Mouse (Mus musculus): ENCODE results near the gene Izumo1. TPM values are rescaled to one million over a fixed set of nuclear protein-coding genes. Genes with fewer than 3 reads are reported as not detected.
"Not testable (repeated sequence)": the region's sequence is repeated elsewhere in the genome, so short reads cannot be mapped to it uniquely, and the experiment has no call there.

Izumo1 gene
- total RNA-seq, 1 experiment from 2014 or later = 1.0 TPM

DNA sequence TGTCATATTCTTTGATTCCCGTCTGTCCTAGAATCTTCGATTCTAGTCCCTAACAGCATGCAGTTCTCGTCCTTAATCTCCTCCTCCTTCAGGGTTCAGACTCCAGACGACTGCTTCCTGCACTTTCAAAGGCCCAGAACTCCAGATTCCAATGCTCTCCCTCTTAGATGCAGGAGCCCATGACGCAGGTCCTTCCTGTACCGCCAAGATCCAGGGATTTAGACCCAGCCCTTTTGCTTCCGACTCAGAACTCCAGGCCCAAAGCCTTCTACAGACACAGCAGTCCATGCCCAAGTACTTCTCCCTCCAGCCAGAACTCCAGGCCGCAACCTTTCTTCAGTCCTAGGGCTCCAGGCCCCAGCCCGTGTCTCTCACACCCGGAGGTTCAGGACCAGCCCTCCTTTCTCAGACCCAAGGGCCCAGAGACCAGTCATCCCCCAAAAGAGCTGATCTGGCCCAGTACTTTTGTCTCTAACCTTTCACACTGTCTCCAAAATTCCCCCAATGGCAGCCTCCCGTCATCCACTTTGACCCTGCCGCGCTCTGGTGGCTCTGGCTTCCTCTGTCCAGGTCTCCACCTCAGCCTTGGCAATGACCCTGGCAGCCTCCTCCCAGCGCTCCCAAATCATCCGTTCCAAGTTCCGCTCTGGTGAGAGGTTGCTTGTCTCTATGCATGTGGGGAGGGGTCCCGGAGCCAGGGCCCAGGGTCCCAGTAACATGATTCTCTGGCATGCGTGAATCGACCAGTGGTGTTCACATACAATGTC is 18.8 kb downstream of the Izumo1 start:
- ATAC-seq (replicated peaks; ENCODE audit: low read depth, poor library complexity, severe bottlenecking) = no peak

DNA sequence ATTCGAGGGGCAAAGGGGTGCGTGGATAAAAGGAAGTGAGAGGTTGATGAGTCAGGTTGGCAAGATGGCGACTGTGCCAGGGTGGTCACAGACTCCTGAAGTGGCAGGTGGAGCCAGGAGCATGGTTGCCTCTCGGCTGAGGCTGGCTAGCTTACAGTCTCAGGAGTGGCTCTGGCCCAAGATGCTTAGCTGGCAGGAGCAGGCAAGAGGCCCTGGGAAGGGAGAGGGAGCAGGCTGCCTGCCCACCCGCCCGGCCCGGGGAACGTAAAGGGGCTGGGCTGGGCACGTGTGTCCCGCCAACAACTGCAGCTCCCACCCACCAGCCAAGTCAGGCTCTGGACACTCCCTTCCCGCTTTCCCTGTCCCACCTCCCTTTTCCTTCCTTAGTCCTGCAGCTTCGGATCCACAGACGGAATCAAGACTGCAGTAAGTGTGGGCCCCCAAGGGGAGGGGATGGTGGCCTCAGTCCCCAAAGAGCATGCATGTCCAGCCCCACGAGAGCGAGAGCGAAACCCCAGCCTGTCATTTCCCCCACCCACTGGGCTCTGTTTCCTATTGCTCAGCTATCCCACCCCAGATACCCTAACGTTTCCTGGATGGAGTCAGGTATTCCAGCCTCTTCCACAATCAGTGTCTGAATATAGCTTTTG is 19.9 kb downstream of the Izumo1 start:
- no peak for ATAC-seq (replicated peaks; ENCODE audit: low read depth, poor library complexity, severe bottlenecking)

DNA sequence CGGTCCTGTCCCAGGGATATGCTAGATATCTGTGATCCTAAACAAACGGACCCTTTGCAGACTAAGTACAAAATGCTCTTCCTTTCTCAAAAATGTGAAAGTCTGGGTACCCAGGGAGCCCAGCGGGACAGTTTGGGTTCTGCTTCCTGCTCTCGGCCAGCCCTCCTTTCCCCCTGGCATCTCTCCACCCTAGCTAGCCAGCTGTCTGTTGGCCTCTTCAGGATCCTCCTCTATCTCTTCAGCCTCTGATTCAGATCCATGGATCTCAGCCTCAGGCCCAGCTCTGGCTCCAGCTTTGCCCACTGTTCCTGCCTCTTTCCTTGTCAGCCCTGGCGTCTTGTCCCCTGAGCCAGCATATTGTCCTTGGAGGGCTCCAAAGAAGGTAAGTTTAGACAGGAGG is 20.5 kb downstream of the Izumo1 start:
- ATAC-seq (replicated peaks; ENCODE audit: low read depth, poor library complexity, severe bottlenecking) = no peak

DNA sequence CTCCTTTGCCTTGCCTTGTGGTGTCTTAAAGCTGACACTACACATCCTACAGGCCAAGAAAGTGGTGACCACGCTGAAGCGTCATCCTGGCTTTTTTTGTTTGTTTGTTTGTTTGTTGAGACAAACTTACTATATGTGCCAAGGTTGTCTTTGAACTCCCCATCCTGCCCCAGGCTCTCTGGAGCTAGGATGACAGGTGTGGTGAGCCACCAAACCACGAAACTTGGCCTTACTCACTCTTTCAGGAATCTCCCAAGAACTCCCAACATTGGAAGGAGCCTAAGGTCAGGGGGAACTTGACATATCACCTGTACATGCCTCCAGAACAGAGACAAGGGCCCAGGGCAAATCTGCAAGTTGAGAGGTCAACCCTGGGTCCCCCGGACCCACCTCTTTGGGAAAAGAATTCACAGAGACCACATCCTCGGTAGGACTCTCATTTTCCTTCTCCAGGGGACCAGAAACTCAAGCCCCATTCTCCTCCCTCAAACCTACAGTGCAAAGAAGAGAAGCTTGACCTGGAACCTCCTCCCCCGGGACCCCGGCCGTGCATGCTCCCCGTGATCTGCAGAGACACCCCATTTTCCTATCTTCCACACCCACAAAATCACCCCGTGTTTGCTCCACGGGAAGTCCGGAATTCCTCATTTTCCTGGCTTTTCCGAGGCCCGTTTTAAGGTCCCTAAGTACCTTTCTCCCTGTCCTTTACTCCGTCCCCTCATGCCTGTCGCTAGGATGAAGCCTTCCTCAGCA is 21.1 kb downstream of the Izumo1 start:
- no peak for ATAC-seq (replicated peaks; ENCODE audit: low read depth, poor library complexity, severe bottlenecking)

DNA sequence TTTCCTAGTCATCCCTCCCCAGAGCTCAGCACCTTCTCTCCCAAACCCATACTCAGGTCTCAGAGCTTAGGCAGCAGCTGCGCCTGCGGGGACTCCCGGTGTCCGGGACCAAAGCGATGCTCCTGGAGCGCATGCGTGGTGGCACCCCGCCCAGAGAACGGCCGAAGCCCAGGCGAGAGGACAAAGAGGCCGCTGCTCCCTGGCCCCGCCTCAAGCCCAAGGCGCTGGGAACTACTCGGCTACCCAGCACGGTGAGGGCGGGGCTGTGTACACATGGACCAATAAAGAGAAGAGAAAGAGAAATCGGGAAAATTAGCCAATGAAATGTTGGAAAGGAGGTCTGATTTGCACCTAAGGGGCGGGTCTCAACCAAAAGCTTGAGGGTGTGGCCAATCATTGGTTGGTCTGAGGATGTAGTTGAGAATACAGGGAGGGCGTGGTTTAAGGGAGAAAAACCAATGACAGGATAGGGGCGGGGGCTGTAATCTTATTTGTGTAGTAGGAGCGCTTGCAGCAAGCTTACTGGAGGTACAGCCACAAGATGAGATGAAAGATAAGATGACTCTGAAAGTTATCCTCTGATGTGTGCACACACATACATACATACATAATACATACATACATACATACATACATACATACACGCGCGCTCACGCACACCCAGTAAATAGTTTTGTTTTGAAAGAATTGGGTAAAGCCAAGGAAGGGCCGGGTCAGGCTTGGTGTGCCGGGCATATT is 22.0 kb downstream of the Izumo1 start:
- ATAC-seq (replicated peaks; ENCODE audit: low read depth, poor library complexity, severe bottlenecking) = peak; percentile 88

DNA sequence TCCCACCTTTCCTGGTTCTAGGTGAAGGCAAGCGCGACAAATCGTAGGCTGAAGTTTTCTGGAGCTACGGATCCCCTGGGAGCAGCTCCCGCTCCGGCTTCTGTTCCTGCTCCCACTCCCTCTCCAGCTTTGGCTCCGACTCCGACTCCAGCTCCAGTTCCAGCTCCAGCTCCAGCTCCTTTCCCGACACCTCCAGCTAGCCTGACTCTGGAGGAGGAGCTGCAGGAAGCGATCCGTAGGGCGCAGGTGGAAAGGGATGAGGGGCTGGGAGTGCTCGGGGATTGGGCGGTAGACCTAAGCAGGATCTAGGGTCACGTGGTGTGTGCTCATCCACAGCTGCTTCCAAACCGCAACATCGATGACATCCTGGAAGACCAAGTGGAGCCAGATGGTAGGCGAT is 22.6 kb downstream of the Izumo1 start:
- ATAC-seq (replicated peaks; ENCODE audit: low read depth, poor library complexity, severe bottlenecking) = no peak

DNA sequence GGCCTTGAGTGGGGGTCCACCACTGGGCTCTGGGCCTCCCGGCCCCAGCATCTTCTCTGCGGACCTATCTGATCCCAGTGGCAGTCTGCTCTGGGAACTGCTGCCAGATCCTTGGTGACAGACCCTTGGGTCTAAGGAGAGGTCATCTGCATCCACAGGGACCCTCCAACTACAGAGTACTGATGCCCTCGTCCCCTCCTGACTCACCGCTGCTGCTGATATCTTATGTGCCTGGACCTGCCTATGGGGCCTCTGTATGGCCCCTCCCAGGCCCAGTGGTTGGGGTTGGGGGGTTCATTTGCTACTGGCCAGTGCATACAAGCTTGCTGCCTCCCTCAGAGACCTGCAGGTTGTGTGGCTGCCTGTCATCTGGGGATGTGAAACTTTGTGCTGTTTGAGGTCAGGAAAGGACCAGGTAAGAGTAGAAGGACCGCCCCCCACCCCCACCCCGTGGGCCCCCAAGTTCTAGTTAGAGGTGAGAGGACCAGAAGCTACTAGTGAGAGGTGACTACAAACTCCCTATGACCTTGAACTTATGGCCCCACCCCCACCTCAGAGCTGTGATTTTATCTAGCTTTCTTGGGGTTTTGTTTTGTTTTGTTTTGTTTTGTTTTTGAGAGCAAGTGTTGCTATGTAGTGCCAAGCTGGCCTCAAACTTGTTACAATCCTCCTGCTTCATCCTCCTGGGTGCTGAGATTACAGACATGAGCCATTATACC is 23.4 kb downstream of the Izumo1 start:
- no peak for ATAC-seq (replicated peaks; ENCODE audit: low read depth, poor library complexity, severe bottlenecking)

DNA sequence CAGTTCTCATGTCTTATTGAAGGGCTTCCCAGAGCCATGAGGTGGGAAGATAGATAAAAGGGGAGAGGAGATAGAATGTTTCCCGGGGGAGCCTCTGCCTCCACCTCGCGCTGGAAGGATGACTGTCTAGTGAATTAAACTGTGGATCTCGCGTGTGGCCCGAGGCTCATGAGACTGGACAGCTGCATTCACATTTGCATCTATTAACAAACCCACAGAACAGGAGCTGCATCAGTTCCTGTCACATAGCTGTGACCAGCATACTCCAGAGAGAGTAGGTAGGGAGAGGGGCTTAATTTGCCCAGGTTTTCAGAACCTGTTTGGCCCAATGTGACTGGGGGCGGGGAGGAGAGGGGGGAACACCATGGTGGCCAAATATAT is 24.0 kb downstream of the Izumo1 start:
- no peak for ATAC-seq (replicated peaks; ENCODE audit: low read depth, poor library complexity, severe bottlenecking)

DNA sequence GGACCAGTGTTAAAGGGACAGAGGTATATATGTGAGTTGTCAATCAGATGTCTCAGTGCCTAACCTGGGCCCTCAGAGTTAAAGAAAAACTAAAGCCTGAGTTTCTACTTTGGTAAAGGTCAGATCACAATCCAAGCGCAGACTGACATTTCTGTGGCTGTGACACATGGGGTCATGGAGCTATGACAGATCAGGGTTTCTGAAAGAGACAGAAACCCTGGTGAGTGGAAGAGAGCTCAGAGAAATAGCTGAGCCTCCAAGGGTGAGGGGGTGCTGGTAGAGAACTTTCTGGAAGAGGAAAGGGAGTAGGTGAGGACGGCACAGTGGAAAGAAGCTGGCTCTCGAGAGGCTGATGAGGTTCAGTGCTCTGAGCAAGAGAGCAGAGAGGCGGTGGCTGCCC is 25.1 kb downstream of the Izumo1 start:
- ATAC-seq (replicated peaks; ENCODE audit: low read depth, poor library complexity, severe bottlenecking) = no peak

DNA sequence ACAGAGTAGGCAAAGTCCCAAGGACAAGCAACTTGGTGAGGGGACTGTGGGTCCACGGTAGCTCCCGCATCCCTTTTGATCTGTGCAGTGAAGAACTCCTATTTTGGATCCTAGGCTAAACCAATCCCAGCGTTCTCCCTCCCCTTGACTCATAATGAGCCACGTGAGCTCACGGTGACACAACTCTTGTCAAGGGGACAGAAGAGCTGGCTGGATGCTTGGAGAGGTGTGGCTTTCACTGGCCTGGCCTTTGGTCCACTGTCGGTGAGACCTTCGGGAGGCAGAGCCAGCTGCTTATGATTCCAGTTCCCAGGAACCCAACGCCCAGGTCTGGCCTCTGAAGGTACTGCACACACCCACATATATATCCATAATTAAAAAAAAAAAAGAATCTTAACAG is 27.7 kb downstream of the Izumo1 start:
- ATAC-seq (replicated peaks; ENCODE audit: low read depth, poor library complexity, severe bottlenecking) = no peak

DNA sequence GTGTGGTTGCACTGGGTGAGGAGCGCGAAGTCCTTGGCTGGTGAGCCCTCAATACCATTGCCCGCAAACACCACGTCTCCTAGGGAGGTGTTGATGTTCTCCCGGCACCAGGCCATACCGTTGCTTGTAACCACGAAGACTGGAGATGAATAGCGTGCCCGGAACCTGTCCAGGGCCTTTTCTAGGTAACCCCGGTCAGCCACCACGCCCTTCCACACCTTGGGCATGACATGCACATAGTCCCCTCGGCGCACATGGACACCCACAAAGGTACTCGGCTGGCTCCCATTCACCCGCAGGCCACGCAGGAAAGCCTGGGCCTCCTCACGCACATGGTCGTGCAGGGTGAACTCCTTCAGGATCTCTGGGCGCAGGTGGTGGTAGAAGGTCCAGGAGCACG is 28.9 kb downstream of the Izumo1 start:
- ATAC-seq (replicated peaks; ENCODE audit: low read depth, poor library complexity, severe bottlenecking) = not testable (repeated sequence)

DNA sequence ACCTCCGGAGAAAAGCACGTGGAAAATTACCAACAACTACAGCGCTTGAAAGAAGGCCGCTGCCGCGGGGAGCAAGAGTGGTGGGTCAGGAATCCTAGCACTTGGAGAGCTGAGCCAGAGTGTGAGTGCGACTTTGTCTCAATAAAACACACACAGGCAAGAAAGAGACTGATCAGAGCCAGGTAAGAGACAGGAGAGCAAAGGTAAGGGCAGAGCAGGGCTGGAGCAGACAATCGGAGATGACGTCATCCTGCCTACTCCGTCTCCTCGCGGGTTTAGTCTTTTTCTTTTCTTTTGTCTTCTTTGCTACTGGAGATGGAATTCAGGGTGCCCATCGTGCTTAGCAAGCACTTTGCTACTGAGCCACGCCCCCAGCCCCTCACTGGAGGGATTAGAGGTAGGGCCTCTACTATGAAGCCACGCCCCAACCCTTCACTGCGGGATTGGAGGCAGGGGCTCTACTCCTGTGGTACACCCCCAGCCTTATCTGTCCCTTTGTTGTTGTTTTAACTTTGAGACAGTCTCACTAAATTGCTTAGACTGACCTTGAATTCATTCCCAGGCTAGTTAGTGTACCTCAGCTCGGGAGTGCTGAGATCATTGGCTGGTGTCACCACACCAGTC is 32.9 kb downstream of the Izumo1 start:
- ATAC-seq (replicated peaks; ENCODE audit: low read depth, poor library complexity, severe bottlenecking) = no peak

DNA sequence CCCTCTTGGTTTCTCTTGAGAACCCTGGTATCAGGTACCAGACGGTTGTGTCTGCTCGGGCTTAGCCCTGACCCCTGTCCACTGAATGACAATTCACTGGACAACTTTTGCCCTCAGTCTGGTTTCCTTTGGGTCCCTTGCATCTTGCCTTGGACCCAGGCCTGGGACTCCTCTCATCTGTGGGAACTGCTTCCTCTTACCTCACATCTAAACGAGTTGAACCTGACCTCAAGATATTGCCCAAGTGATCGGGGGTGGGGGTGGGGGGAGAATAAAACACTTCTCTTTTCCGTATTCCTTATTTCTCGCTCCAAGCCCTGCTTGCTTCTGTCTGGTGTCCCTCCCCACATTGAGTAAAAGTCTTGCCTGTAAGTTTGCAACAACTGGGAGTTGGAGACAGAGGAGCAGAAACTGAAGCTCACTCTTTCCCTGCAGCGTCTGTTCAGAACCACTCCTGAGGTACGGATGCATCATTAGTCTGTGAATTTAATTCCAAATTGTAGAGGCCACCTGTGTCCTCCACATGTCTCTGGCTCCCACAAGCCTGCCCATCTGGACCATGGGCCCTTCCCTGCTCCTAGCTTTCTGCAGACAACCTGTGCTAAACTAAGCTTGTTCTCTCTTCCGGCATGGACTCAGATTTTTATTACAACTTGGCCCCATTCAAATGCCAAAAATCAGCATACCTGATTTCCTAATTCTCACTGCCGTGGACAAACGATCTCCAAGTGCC is 39.3 kb downstream of the Izumo1 start:
- ATAC-seq (replicated peaks; ENCODE audit: low read depth, poor library complexity, severe bottlenecking) = peak; percentile 85

DNA sequence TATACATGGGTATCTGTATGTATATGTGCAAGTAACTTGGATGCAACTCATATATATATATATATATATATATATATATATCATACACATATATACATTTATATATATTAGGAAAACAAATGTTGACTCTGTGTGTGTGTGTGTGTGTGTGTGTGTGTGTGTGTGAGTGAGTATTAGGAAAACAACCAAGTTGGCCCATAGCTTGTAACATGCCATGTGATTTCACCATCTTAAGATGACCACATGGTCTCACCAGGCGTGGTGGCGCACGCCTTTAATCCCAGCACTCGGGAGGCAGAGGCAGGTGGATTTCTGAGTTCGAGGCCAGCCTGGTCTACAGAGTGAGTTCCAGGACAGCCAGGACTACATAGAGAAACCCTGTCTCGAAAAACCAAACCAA is 40.1 kb downstream of the Izumo1 start:
- ATAC-seq (replicated peaks; ENCODE audit: low read depth, poor library complexity, severe bottlenecking) = not testable (repeated sequence)

DNA sequence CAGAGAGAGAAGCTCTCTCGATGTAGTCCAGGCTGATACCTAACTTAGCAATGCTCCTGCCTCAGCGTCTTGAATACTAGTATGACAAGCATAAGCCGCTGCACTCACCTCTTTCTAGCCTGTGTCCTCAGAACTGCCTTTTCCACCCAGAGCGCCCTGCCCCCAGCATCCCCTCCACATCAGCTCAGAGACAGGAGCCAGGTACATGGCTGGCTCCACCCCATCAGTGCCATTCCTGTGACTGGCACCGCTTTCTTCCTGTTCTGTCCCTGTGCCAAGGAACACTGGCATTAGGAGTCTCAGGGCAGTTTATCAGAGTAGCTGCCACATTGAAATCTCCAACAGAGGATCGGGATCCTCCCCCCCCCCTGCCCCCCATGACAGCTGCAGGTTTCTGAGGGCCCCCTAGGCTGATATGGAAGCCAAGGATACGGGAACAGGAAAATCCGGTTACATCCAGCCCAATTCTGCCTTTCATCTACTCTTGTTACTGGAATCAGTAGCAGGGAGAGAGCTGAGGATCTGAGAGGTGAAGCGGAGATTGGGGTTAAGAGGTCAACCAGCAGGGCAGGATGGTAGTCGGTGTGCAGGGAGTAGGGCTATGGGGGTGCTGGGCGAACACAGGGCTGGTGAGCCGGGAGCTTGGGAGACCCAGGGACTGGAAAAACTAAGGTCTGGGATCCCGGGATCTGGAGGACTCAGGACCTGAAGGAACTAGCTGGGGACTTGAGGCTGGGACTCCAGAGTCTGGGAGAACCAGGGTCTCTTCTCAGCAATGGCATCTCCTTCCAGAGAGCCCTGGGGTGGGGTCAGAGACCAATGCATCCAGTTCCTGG is 43.9 kb downstream of the Izumo1 start:
- ATAC-seq (replicated peaks; ENCODE audit: low read depth, poor library complexity, severe bottlenecking) = no peak

DNA sequence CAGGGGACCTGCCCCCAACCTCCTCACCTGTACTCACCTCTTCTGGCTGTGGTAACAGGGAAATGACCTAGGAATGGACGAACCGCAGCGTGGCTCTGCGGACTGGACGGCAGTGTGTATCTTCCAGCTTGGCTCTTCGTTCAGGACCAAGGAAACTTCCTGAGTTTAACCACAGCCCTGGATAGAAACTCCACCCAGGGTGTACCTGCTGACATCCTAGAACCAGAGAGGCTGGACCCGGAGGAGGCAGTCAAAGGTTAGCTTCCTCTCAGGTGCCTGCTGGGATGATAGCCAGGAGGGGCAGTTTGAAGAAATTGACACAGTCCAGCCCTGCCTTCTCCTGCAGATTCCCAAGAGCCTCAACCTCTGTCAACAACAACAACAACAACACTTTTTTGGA is 44.5 kb downstream of the Izumo1 start, which contains the start of gene Fut2:
TSS of gene Fut2 (minus strand) at position 234 of the 400 bp plus-strand sequence.
- ATAC-seq (replicated peaks; ENCODE audit: low read depth, poor library complexity, severe bottlenecking) = no peak

DNA sequence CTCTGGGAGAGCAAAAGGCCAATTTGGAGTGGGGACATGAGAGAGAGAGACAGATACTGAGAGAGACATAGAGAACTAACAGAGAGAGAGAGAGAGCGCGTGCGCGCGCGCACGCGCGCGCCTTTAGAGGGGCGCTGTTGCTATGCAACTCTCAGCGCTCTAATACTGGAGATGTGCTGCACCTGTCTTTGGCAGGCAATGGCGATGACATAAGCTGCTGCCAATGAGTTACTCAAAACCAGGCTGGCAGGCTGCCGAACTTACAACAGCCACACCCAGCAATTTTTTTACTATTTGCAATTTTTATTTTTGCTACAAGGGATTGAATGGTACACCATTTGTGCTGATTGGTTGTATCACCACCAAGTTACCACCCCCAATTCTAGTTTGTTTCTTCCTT is 46.1 kb downstream of the Izumo1 start:
- no peak for ATAC-seq (replicated peaks; ENCODE audit: low read depth, poor library complexity, severe bottlenecking)

DNA sequence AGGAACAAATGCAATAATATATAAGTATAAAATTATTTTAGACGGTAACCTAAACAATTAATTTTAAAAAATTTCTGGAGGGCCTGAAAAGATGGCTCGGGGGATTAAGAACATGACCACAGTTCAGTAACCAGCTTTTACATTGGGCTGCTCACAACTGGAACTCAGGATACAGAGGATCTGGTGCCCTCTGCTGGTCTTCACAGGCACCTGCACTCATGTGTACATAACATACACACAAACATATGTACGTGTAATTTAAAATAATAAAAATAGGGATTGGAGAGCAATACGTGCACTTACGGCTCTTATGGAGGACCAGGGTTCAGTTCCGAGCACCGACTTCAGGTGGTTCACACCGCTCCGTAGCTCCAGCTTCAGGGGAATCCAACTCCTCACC is 47.3 kb downstream of the Izumo1 start:
- no peak for ATAC-seq (replicated peaks; ENCODE audit: low read depth, poor library complexity, severe bottlenecking)
